Mouse (Mus musculus): ENCODE measurements around the gene Zfyve16. TPM values are rescaled to one million over a fixed set of nuclear protein-coding genes. Genes with fewer than 3 reads are reported as not detected.

Gene Zfyve16
- total RNA-seq (2023), result 10 to 100 TPM; 12.4 to 14.2 TPM

GRCm38 (mm10) chr13:92530721-92531211 is at the start of gene Zfyve16:
TSS of gene Zfyve16 (minus strand) at chr13:92530868.

GRCm38 (mm10) chr13:92576072-92576471 is 45.4 kb upstream of the Zfyve16 start, which contains the start of gene Spz1:
TSS of gene Spz1 (minus strand) at chr13:92576172.

GRCm38 (mm10) chr13:92483852-92484463 is 46.7 kb downstream of the Zfyve16 start, which contains the start of gene Fam151b:
TSS of gene Fam151b (minus strand) at chr13:92484015.

Other genes starting within 250 kb of the Zfyve16 start
- not detected for gene Gm20379, start 224.9 kb downstream of the Zfyve16 start, total RNA-seq (2023)
- 1 to 10 TPM; 4.1 to 4.4 TPM for gene Dhfr, start 176.1 kb downstream of the Zfyve16 start, total RNA-seq (2023)
- gene Msh3, start 175.9 kb downstream of the Zfyve16 start, total RNA-seq (2023), result 10 to 100 TPM; 15.5 to 20.6 TPM
- gene Ankrd34b, start 105.0 kb downstream of the Zfyve16 start, total RNA-seq (2023), result not detected
- 1 to 10 TPM; 4.5 to 5.1 TPM for gene Fam151b, start 46.9 kb downstream of the Zfyve16 start, total RNA-seq (2023)
- not detected for gene Spz1, start 45.3 kb upstream of the Zfyve16 start, total RNA-seq (2023)
- gene Serinc5, start 80.2 kb upstream of the Zfyve16 start, total RNA-seq (2023), result 10 to 100 TPM; 24.4 to 28.3 TPM